Mouse (Mus musculus) liver, adult 2 months (tissue): ENCODE data around the gene Bhlhe23.

Experiments
- CTCF ChIP-seq: fragments of 200-500 bp; IDR thresholded peaks from 2 replicates; pipeline ENCODE4 v1.5.1; 2011; ENCODE audit warnings: low read depth, low read length, control low read depth
- POLR2A ChIP-seq: fragments of 200-500 bp; IDR thresholded peaks from 2 replicates; pipeline ENCODE4 v1.6.1; 2011; ENCODE audit warnings: low read length, control low read depth; ENCODE audit not compliant: insufficient read depth; ENCODE audit errors: extremely low read depth

DNA sequence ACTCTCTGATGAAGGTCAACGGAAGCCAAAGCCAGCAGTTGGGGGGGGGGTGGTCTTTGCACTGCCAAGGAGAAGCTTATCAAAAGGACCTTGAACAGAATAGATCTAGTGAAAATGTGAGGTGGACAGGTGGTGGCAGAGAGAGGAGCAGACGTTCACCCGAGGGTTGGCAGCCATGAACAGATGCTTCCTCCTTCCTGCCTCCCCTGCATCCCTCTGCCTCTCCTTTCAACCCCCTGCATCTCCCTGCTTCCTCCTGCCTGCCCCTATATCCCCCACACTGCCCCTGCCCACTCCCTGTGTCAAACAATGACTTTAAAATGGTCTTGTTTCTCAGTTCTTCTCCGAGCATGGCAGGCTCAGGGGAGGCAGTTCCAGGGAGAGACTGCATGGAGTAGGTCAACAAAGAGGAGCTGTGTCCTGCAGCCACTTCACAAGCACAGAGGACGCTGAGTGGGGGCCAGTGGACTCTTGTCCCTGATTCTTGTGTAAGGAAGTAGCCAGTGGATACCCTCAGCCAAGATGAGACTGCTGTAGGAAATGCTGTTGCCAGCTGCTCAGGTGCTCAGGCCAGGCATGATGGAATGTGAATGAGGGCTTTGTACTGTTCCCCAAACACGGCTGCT is 39.9 kb upstream of the Bhlhe23 start:
- no peak for TF ChIP-seq CTCF
- TF ChIP-seq POLR2A = no peak
